Mouse (Mus musculus) megakaryocyte, embryonic 14.5 days (primary cell): ENCODE results near the gene Gpr1. TPM values are rescaled to one million over a fixed set of nuclear protein-coding genes. Genes with fewer than 3 reads are reported as not detected.
"Not testable (repeated sequence)": the region's sequence is repeated elsewhere in the genome, so short reads cannot be mapped to it uniquely, and the experiment has no call there.

Source experiments
- H3K27me3 ChIP-seq: replicated peaks from 2 replicates; pipeline ENCODE3; 2012; ENCODE audit warnings: inconsistent platforms
- H3K36me3 ChIP-seq: replicated peaks from 2 replicates; pipeline ENCODE3; 2012; ENCODE audit warnings: low read length, inconsistent platforms, mixed read lengths
- H3K4me1 ChIP-seq: 2 replicates; pipeline ENCODE4 v1.6.1; 2012; ENCODE audit warnings: inconsistent platforms
- H3K4me3 ChIP-seq: replicated peaks from 2 replicates; pipeline ENCODE3; 2012; ENCODE audit warnings: moderate library complexity, mild to moderate bottlenecking, inconsistent platforms
- H3K9me3 ChIP-seq: 2 replicates; pipeline ENCODE4 v1.6.1; 2012; ENCODE audit warnings: inconsistent platforms
- FLI1 ChIP-seq: IDR thresholded peaks from 2 replicates; pipeline ENCODE4 v1.6.1; 2012; ENCODE audit warnings: low read length, inconsistent platforms, mixed read lengths
- GATA1 ChIP-seq: IDR thresholded peaks from 3 replicates; pipeline ENCODE4 v1.6.1; 2012; ENCODE audit warnings: mixed read lengths, low read length, inconsistent platforms, borderline replicate concordance
- polyA plus RNA-seq: library from polyadenylated mRNA; stranded (reverse); fragments of >175 nt; gene quantifications from 2 replicates; pipeline ENCODE4 v1.2.3, GENCODE M21; 2012; ENCODE audit warnings: low replicate concordance; ENCODE audit not compliant: insufficient read depth

The Gpr1 gene
- polyA plus RNA-seq, 1 experiment: not detected

DNA sequence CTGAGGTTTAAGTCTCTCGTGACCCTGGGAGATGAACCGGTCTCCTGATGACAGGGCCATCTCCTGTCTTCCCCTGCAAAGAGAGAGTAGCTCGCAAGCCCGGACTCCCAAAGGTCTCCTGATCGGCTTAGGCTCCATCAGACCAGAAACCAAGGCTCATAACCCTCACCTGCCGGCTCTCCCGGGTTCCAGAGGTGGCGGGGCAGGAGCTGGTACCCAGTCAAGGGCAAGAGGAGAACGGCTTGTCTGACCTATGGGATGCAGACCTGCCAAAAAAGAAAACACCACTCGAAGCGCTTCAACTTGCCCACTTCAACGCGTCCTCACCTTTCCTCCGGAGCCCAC, 38.1 kb downstream of the Gpr1 start:
- H3K4me1 ChIP-seq: peaks cover 33% of the 10 kb centered on the region

DNA sequence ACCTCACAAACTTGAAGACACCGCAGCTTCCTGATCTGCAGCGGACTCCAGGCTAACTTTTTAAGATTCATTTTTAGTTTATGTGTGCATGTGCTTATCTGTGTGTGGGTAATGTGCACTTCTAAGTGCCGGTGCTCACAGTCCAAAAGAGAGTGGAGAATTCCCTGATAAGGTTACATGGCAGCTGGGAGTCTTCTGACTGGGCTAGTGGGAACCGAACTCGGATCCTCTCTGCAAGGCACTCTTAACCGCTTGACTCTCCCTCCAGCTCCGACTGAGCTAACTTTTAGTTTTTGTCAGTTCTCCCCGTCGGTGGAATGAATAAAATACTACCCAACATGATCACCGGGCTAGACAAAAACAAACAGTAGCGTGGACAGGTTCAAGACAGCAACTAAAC, 38.5 kb downstream of the Gpr1 start:
- Histone ChIP-seq H3K27me3 (no peaks in the 10 kb centered on the region), H3K4me3 (peak overlapping the region; percentile 92), H3K9me3 (no peaks in the 10 kb centered on the region), H3K36me3 (peaks cover 41% of the 10 kb centered on the region), H3K4me1 (peaks cover 33% of the 10 kb centered on the region)
- TF ChIP-seq FLI1: no peak
- no peak for TF ChIP-seq GATA1

More for the DNA sequence above, 38.1 kb downstream of the Gpr1 start:
- H3K4me3 ChIP-seq: peak overlapping the region; percentile 92
- H3K9me3 ChIP-seq: no peaks in the 10 kb centered on the region
- H3K36me3 ChIP-seq: peaks cover 39% of the 10 kb centered on the region
- TF ChIP-seq GATA1 (no peak), FLI1 (no peak)
- H3K27me3 ChIP-seq: no peaks in the 10 kb centered on the region

- H3K9me3 ChIP-seq: no peaks in the 10 kb centered on the region
- H3K36me3 ChIP-seq: peaks cover 83% of the 10 kb centered on the region
- peaks cover 8% of the 10 kb centered on the region for H3K4me1 ChIP-seq
- no peaks in the 10 kb centered on the region for H3K27me3 ChIP-seq
- H3K4me3 ChIP-seq: no peak overlapping the region
- TF ChIP-seq GATA1 (no peak), FLI1 (no peak)
Observed at GRCm38 (mm10) chr1:63168638-63169037, 45.7 kb downstream of the Gpr1 start.

GRCm38 (mm10) chr1:63140231-63140630, 74.1 kb downstream of the Gpr1 start:
- peaks cover 18% of the 10 kb centered on the region for H3K4me1 ChIP-seq
- no peak overlapping the region for H3K4me3 ChIP-seq
- H3K9me3 ChIP-seq: no peaks in the 10 kb centered on the region
- TF ChIP-seq FLI1 (no peak), GATA1 (no peak)
- peaks cover 70% of the 10 kb centered on the region for H3K36me3 ChIP-seq
- no peaks in the 10 kb centered on the region for H3K27me3 ChIP-seq

- H3K36me3 ChIP-seq: peaks cover 54% of the 10 kb centered on the region
- not testable (repeated sequence) for H3K27me3 ChIP-seq, H3K4me3 ChIP-seq, H3K9me3 ChIP-seq
- H3K4me1 ChIP-seq: peaks cover 22% of the 10 kb centered on the region
Observed at GRCm38 (mm10) chr1:63138586-63138985, 75.8 kb downstream of the Gpr1 start.

- no peak overlapping the region for H3K4me3 ChIP-seq
- H3K4me1 ChIP-seq: peaks cover 22% of the 10 kb centered on the region
- H3K9me3 ChIP-seq: no peaks in the 10 kb centered on the region
- H3K27me3 ChIP-seq: no peaks in the 10 kb centered on the region
- TF ChIP-seq GATA1: no peak
- no peak for TF ChIP-seq FLI1
- H3K36me3 ChIP-seq: peaks cover 48% of the 10 kb centered on the region
Observed at GRCm38 (mm10) chr1:63137971-63138370, 76.4 kb downstream of the Gpr1 start.

DNA sequence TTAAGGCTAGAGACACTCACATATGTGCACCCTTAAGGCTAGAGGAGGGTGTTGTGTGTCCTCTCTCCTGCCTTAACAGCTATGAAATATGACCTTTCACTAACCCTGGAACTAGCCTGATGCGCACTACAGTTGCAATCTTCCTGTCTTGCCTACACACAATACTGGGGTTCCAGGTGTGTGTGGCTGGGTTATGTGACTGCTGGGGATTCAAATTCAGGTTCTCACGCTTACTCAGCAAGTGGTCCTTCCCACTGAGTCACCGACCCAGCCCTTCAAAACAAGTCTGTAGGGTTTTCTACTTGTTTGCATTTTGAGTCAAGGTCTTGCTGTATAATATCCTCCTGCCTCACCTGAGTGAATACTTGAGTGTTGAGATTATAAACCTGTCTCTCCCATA, 79.8 kb downstream of the Gpr1 start:
- H3K27me3 ChIP-seq: no peaks in the 10 kb centered on the region
- peaks cover 37% of the 10 kb centered on the region for H3K4me1 ChIP-seq
- peaks cover 37% of the 10 kb centered on the region for H3K36me3 ChIP-seq
- no peak for TF ChIP-seq GATA1
- TF ChIP-seq FLI1: no peak
- no peaks in the 10 kb centered on the region for H3K9me3 ChIP-seq
- no peak overlapping the region for H3K4me3 ChIP-seq

Other genes with a start within 250 kb of the Gpr1 start
- gene Ino80d, start 99.9 kb downstream of the Gpr1 start, polyA plus RNA-seq: 1.2 and 2.3 TPM in 2 replicates
- gene Eef1b2, start 37.7 kb downstream of the Gpr1 start, polyA plus RNA-seq: 130 and 206 TPM in 2 replicates
- 1.5 and 10.8 TPM in 2 replicates for gene Ndufs1, start 37.7 kb downstream of the Gpr1 start, polyA plus RNA-seq
- gene Zdbf2, start 58.7 kb upstream of the Gpr1 start, polyA plus RNA-seq: 0.11 TPM in 1 of 2 replicates, not detected in the other
- 0.09 TPM in 1 of 2 replicates, not detected in the other for gene Adam23, start 231.3 kb upstream of the Gpr1 start, polyA plus RNA-seq